20 mouse cellular contexts compared by ENCODE assay signal in genomic region chr14:23982205-23982604, GRCm38 (mm10). TPM values are rescaled to one million over a fixed set of nuclear protein-coding genes. Genes with fewer than 3 reads are reported as not detected.
DNase-seq lines count a peak whose midpoint lies in the region; ATAC-seq and TF ChIP-seq lines count a peak whose summit lies in the region.
"Had no signal": no experiment of that assay in that cellular context is flagged by ENCODE, and none has a peak within 500 bp of the region (broad histone marks: within the 10 kb centered on the region; RNA-seq: fewer than 3 reads in every experiment).

No protein-coding gene starts in this region.

- H3K9ac ChIP-seq in stomach, postnatal 0 days (ENCODE audit: low read length), result no peak overlapping the region
- H3K9ac ChIP-seq: embryonic facial prominence, embryonic 15.5 days; limb, embryonic 12.5 days; liver, embryonic 14.5 days had no signal

- no peak overlapping the region for H3K4me2 ChIP-seq in stomach, postnatal 0 days (replicated peaks; ENCODE audit: low read depth)
- H3K4me2 ChIP-seq: embryonic facial prominence, embryonic 15.5 days; limb, embryonic 12.5 days had no signal

- 65% methylated on average over 8 of the region's 8 CpGs for WGBS in stomach, postnatal 0 days

- 0 out of 2 replicates have a peak, but pooled peaks have one; percentile 26 for ATAC-seq in stomach, postnatal 0 days (ENCODE audit: low FRiP score, low TSS enrichment)
- ATAC-seq: inflammation-experienced regulatory T-cells, adult 6 months had no signal

- no peak for TF ChIP-seq CTCF in stomach, postnatal 0 days (IDR thresholded peaks at IDR 0.05; ENCODE audit: low read depth)

- H3K9me3 ChIP-seq in stomach, postnatal 0 days (ENCODE audit: control insufficient read depth, low read length), result no peaks in the 10 kb centered on the region
- H3K9me3 ChIP-seq: embryonic facial prominence, embryonic 15.5 days; forebrain, embryonic 10.5 days; limb, embryonic 12.5 days; midbrain, embryonic 10.5 days had no signal

- H3K27me3 ChIP-seq in stomach, postnatal 0 days (ENCODE audit: control insufficient read depth, insufficient read depth, low read length), result no peaks in the 10 kb centered on the region
- H3K27me3 ChIP-seq: embryonic facial prominence, embryonic 15.5 days; limb, embryonic 12.5 days had no signal

- H3K36me3 ChIP-seq in stomach, postnatal 0 days (ENCODE audit: control insufficient read depth, insufficient read depth, low read length), result no peaks in the 10 kb centered on the region
- H3K36me3 ChIP-seq: embryonic facial prominence, embryonic 15.5 days; forebrain, embryonic 10.5 days; limb, embryonic 12.5 days; midbrain, embryonic 10.5 days had no signal

- H3K4me3 ChIP-seq in stomach, postnatal 0 days (ENCODE audit: low read depth, low read length), result no peak overlapping the region
- H3K4me3 ChIP-seq: embryonic facial prominence, embryonic 15.5 days; forebrain, embryonic 10.5 days; limb, embryonic 12.5 days; midbrain, embryonic 10.5 days had no signal

- H3K27ac ChIP-seq in stomach, postnatal 0 days (replicated peaks), result peak overlapping the region; percentile 69
- H3K27ac ChIP-seq: embryonic facial prominence, embryonic 15.5 days; forebrain, embryonic 10.5 days; limb, embryonic 12.5 days; liver, embryonic 14.5 days; midbrain, embryonic 10.5 days had no signal

- no peaks in the 10 kb centered on the region for H3K4me1 ChIP-seq in stomach, postnatal 0 days (replicated peaks; ENCODE audit: control insufficient read depth, insufficient read depth)
- H3K4me1 ChIP-seq: embryonic facial prominence, embryonic 15.5 days; forebrain, embryonic 10.5 days; limb, embryonic 12.5 days; midbrain, embryonic 10.5 days had no signal

- intact Hi-C loops in left cerebral cortex, postnatal 10 days (cut with DNase I), result no loop called here
- intact Hi-C loops in left cerebral cortex, postnatal 14 days (cut with DNase I), result no loop called here

- TF ChIP-seq EP300 in stomach, postnatal 0 days (optimal IDR thresholded peaks at IDR 0.05), result no peak

- peak; percentile 52 for DNase-seq in left cerebral cortex, adult 11 months (ENCODE audit: low spot score)
- no peak for DNase-seq in left cerebral cortex, postnatal 10 days (ENCODE audit: extremely low spot score in 1 of 2, low spot score in 2 of 2)
- DNase-seq in frontal cortex, adult 2 months (ENCODE audit: extremely low spot score in 1 of 2, low spot score in 1 of 2), result peak; percentile 68 to 79
- peak; percentile 48 to 73 for DNase-seq in left cerebral cortex, postnatal 14 days (ENCODE audit: low spot score in 2 of 2)
- no peak for DNase-seq in stomach, postnatal 0 days (ENCODE audit: low spot score)
- no peak for DNase-seq in urinary bladder, postnatal 36 days (ENCODE audit: low spot score in 2 of 2)
- DNase-seq in lung, postnatal 25 days (ENCODE audit: low spot score), result no peak
- DNase-seq: B cell, adult 2 months; cerebellum, adult 9-10 months; embryo, embryonic 11 days; gastrocnemius, postnatal 36 days; kidney, adult 8-10 months; kidney, postnatal 25 days; thymus, postnatal 25 days had no signal

RNA-seq across cellular contexts. Expression of gene Kcnma1, which starts 32.1 kb away (rescaled TPM):
- total RNA-seq in left cerebral cortex, postnatal 10 days (2021), result 100 to 1,000 TPM; 152 to 155 TPM
- 45.7 and 51.9 TPM in 2 replicates for polyA plus RNA-seq in frontal cortex, adult 2 months (2012; rRNA removed)
- 100 to 1,000 TPM; 164 to 187 TPM for total RNA-seq in left cerebral cortex, postnatal 14 days (2021)
- polyA plus RNA-seq in stomach, postnatal 0 days (2015; fragmentation: Nextera tagmentation; extraction: Ambion mirVana), result 9.1 and 13.3 TPM in 2 replicates
- polyA plus RNA-seq: inflammation-experienced regulatory T-cells, adult 6 months had no signal

Comparison
In these comparisons a context has a peak if more than half of its experiments do, and no peak if none do; other contexts are left out.
1. DNase-seq: peak in left cerebral cortex, adult 11 months (single experiment), frontal cortex, adult 2 months (2 of 2) and left cerebral cortex, postnatal 14 days (2 of 2); none in left cerebral cortex, postnatal 10 days (0 of 2), stomach, postnatal 0 days (single experiment), urinary bladder, postnatal 36 days (0 of 2) and lung, postnatal 25 days (single experiment).